Mouse (Mus musculus) hindbrain, embryonic 12.5 days (tissue): Measurements from ENCODE around the gene Bcl9. TPM values are rescaled to one million over a fixed set of nuclear protein-coding genes. Genes with fewer than 3 reads are reported as not detected.

Experiments
- ATAC-seq: fragments of 200-750 bp; cut with Nextera tagmentation; 2 replicates; pipeline ENCODE4 v1.8.0; 2017; ENCODE audit warnings: moderate TSS enrichment; ENCODE audit not compliant: low FRiP score
- H3K27ac ChIP-seq: fragments of 300-500 bp; sonication (generic); 2 replicates; pipeline ENCODE4 v1.5.1; 2016; ENCODE audit warnings: mild to moderate bottlenecking
- H3K27me3 ChIP-seq: fragments of 300-500 bp; sonication (generic); 2 replicates; pipeline ENCODE4 v1.6.1; 2016; ENCODE audit warnings: mild to moderate bottlenecking
- H3K36me3 ChIP-seq: fragments of 300-500 bp; sonication (generic); 2 replicates; pipeline ENCODE4 v1.6.1; 2016; ENCODE audit warnings: mild to moderate bottlenecking
- H3K4me1 ChIP-seq: fragments of 300-500 bp; sonication (generic); 2 replicates; pipeline ENCODE4 v1.6.1; 2016
- H3K4me2 ChIP-seq: fragments of 300-500 bp; sonication (generic); replicated peaks from 2 replicates; pipeline ENCODE4 v1.6.1; 2016; ENCODE audit warnings: mild to moderate bottlenecking
- H3K4me3 ChIP-seq: fragments of 300-500 bp; sonication (generic); 2 replicates; pipeline ENCODE4 v1.5.1; 2016; ENCODE audit warnings: mild to moderate bottlenecking
- H3K9ac ChIP-seq: fragments of 300-500 bp; sonication (generic); 2 replicates; pipeline ENCODE4 v1.6.1; 2016; ENCODE audit warnings: mild to moderate bottlenecking, moderate library complexity
- H3K9me3 ChIP-seq: fragments of 300-500 bp; sonication (generic); replicated peaks from 2 replicates; pipeline ENCODE4 v1.6.1; 2016; ENCODE audit warnings: mild to moderate bottlenecking
- WGBS: fragments of 180-500 bp; shearing (Covaris S2); methylation state at CpG from one replicate; pipeline ENCODE4 v1.1.7; 2016; 5-methylcytosine and 5-hydroxymethylcytosine counted together
- polyA plus RNA-seq: library from polyadenylated mRNA; unstranded; fragments of >200 nt; fragmentation: Nextera tagmentation; extraction: Ambion mirVana; gene quantifications from 2 replicates; pipeline ENCODE4 v1.2.1, GENCODE M21; 2016

Gene Bcl9
- polyA plus RNA-seq, 1 experiment from 2014 or later = 82.3 TPM

- H3K36me3 ChIP-seq = no peaks in the 10 kb centered on the region
- no peaks in the 10 kb centered on the region for H3K27me3 ChIP-seq
- H3K9ac ChIP-seq = no peak overlapping the region
- no peaks in the 10 kb centered on the region for H3K9me3 ChIP-seq
- H3K27ac ChIP-seq = no peak overlapping the region
- H3K4me1 ChIP-seq = peaks cover 12% of the 10 kb centered on the region
- no peak for ATAC-seq
- 76% methylated on average over 3 of the region's 3 CpGs for WGBS
- no peak overlapping the region for H3K4me3 ChIP-seq
- no peak overlapping the region for H3K4me2 ChIP-seq
Measured at GRCm38 (mm10) chr3:97317302-97317701, 19.6 kb upstream of the Bcl9 start.

GRCm38 (mm10) chr3:97313431-97313830 is 15.7 kb upstream of the Bcl9 start:
- no peak overlapping the region for H3K9ac ChIP-seq
- 61% methylated on average over 2 of the region's 2 CpGs for WGBS

GRCm38 (mm10) chr3:97311998-97312397 is 14.3 kb upstream of the Bcl9 start:
- H3K36me3 ChIP-seq = no peaks in the 10 kb centered on the region
- H3K4me1 ChIP-seq = peaks cover 35% of the 10 kb centered on the region
- WGBS = 27% methylated on average over 21 of the region's 21 CpGs
- H3K9me3 ChIP-seq = 0 out of 2 replicates have a peak, but pooled peaks cover 5% of the 10 kb centered on the region
- peak overlapping the region; percentile 40 for H3K4me2 ChIP-seq
- H3K9ac ChIP-seq = no peak overlapping the region
- ATAC-seq = peak; percentile 48; the same call in 1 of the 2 replicates
- H3K4me3 ChIP-seq = no peak overlapping the region
- H3K27ac ChIP-seq = peak overlapping the region; percentile 3; the same call in 1 of the 2 replicates
- H3K27me3 ChIP-seq = peaks cover 8% of the 10 kb centered on the region

More at GRCm38 (mm10) chr3:97313431-97313830, 15.7 kb upstream of the Bcl9 start:
- Histone ChIP-seq H3K27ac (no peak overlapping the region), H3K27me3 (peaks cover 6% of the 10 kb centered on the region), H3K4me2 (no peak overlapping the region), H3K4me3 (no peak overlapping the region), H3K36me3 (no peaks in the 10 kb centered on the region), H3K4me1 (peaks cover 29% of the 10 kb centered on the region), H3K9me3 (0 out of 2 replicates have a peak, but pooled peaks cover 5% of the 10 kb centered on the region)
- ATAC-seq = peak; percentile 43; the same call in 1 of the 2 replicates

- no peaks in the 10 kb centered on the region for H3K36me3 ChIP-seq
- H3K27ac ChIP-seq = no peak overlapping the region
- 0 out of 2 replicates have a peak, but pooled peaks cover 6% of the 10 kb centered on the region for H3K9me3 ChIP-seq
- H3K27me3 ChIP-seq = peaks cover 8% of the 10 kb centered on the region
- H3K4me3 ChIP-seq = no peak overlapping the region
- H3K9ac ChIP-seq = peak overlapping the region; percentile 18; the same call in 1 of the 2 replicates
- no peak for ATAC-seq
- H3K4me1 ChIP-seq = peaks cover 35% of the 10 kb centered on the region
- WGBS = 7% methylated on average over 15 of the region's 16 CpGs
- H3K4me2 ChIP-seq = peak overlapping the region; percentile 38
Measured at GRCm38 (mm10) chr3:97309748-97310536, 12.2 kb upstream of the Bcl9 start.

GRCm38 (mm10) chr3:97308440-97308839 is 10.7 kb upstream of the Bcl9 start:
- H3K4me2 ChIP-seq = no peak overlapping the region
- no peak overlapping the region for H3K27ac ChIP-seq
- H3K36me3 ChIP-seq = no peaks in the 10 kb centered on the region
- 35% methylated on average over 2 of the region's 2 CpGs for WGBS
- 0 out of 2 replicates have a peak, but pooled peaks cover 9% of the 10 kb centered on the region for H3K9me3 ChIP-seq
- H3K9ac ChIP-seq = no peak overlapping the region
- peaks cover 8% of the 10 kb centered on the region for H3K27me3 ChIP-seq
- ATAC-seq = peak; percentile 35; the same call in 1 of the 2 replicates
- no peak overlapping the region for H3K4me3 ChIP-seq
- peaks cover 33% of the 10 kb centered on the region for H3K4me1 ChIP-seq

- Histone ChIP-seq H3K36me3 (no peaks in the 10 kb centered on the region), H3K27ac (no peak overlapping the region), H3K27me3 (peaks cover 8% of the 10 kb centered on the region), H3K4me1 (peaks cover 19% of the 10 kb centered on the region), H3K9me3 (0 out of 2 replicates have a peak, but pooled peaks cover 7% of the 10 kb centered on the region), H3K4me3 (no peak overlapping the region), H3K4me2 (no peak overlapping the region), H3K9ac (no peak overlapping the region)
- ATAC-seq = no peak
- 71% methylated on average over 4 of the region's 4 CpGs for WGBS
Measured at GRCm38 (mm10) chr3:97305907-97306306, 8.2 kb upstream of the Bcl9 start.

- no peaks in the 10 kb centered on the region for H3K36me3 ChIP-seq
- no peak overlapping the region for H3K4me3 ChIP-seq
- WGBS = 58% methylated on average over 7 of the region's 7 CpGs
- peaks cover 12% of the 10 kb centered on the region for H3K4me1 ChIP-seq
- no peak overlapping the region for H3K27ac ChIP-seq
- H3K4me2 ChIP-seq = no peak overlapping the region
- no peak for ATAC-seq
- H3K9ac ChIP-seq = no peak overlapping the region
- H3K27me3 ChIP-seq = no peaks in the 10 kb centered on the region
- 0 out of 2 replicates have a peak, but pooled peaks cover 4% of the 10 kb centered on the region for H3K9me3 ChIP-seq
Measured at GRCm38 (mm10) chr3:97301586-97301985, 3.9 kb upstream of the Bcl9 start.

GRCm38 (mm10) chr3:97300370-97300769 is 2.7 kb upstream of the Bcl9 start:
- peaks cover 21% of the 10 kb centered on the region for H3K4me1 ChIP-seq
- H3K4me2 ChIP-seq = no peak overlapping the region
- H3K9me3 ChIP-seq = 0 out of 2 replicates have a peak, but pooled peaks cover 4% of the 10 kb centered on the region
- no peaks in the 10 kb centered on the region for H3K36me3 ChIP-seq
- H3K27ac ChIP-seq = no peak overlapping the region
- no peak overlapping the region for H3K4me3 ChIP-seq
- no peak overlapping the region for H3K9ac ChIP-seq
- ATAC-seq = no peak
- 93% methylated on average over 7 of the region's 7 CpGs for WGBS
- H3K27me3 ChIP-seq = no peaks in the 10 kb centered on the region

- no peaks in the 10 kb centered on the region for H3K36me3 ChIP-seq
- no peak overlapping the region for H3K9ac ChIP-seq
- H3K4me3 ChIP-seq = no peak overlapping the region
- no peak for ATAC-seq
- no peaks in the 10 kb centered on the region for H3K27me3 ChIP-seq
- H3K27ac ChIP-seq = no peak overlapping the region
- H3K4me2 ChIP-seq = no peak overlapping the region
- peaks cover 25% of the 10 kb centered on the region for H3K4me1 ChIP-seq
- H3K9me3 ChIP-seq = 0 out of 2 replicates have a peak, but pooled peaks cover 2% of the 10 kb centered on the region
Measured at GRCm38 (mm10) chr3:97299885-97300284, 2.2 kb upstream of the Bcl9 start.

GRCm38 (mm10) chr3:97298856-97299465 is 1.2 kb upstream of the Bcl9 start:
- Histone ChIP-seq H3K9ac (0 out of 2 replicates have a peak overlapping the region, but pooled peaks have one; percentile 18), H3K36me3 (no peaks in the 10 kb centered on the region), H3K4me3 (no peak overlapping the region), H3K27me3 (no peaks in the 10 kb centered on the region), H3K4me1 (peaks cover 28% of the 10 kb centered on the region), H3K4me2 (peak overlapping the region; percentile 87), H3K9me3 (no peaks in the 10 kb centered on the region), H3K27ac (peak overlapping the region; percentile 98)
- ATAC-seq = no peak
- WGBS = 23% methylated on average over 10 of the region's 10 CpGs

- H3K9ac ChIP-seq = peak overlapping the region; percentile 91
- H3K36me3 ChIP-seq = no peaks in the 10 kb centered on the region
- peak overlapping the region; percentile 87 for H3K4me2 ChIP-seq
- no peaks in the 10 kb centered on the region for H3K27me3 ChIP-seq
- H3K27ac ChIP-seq = peak overlapping the region; percentile 98
- H3K4me3 ChIP-seq = peak overlapping the region; percentile 76
- WGBS = 3% methylated on average over 16 of the region's 16 CpGs
- H3K9me3 ChIP-seq = no peaks in the 10 kb centered on the region
- ATAC-seq = peak; percentile 69
- H3K4me1 ChIP-seq = peaks cover 35% of the 10 kb centered on the region
Measured at GRCm38 (mm10) chr3:97296941-97297552, 670 bp downstream of the Bcl9 start.

- no peak overlapping the region for H3K4me2 ChIP-seq
- 81% methylated on average over 9 of the region's 9 CpGs for WGBS
- H3K4me1 ChIP-seq = peaks cover 38% of the 10 kb centered on the region
- H3K27ac ChIP-seq = no peak overlapping the region
- H3K27me3 ChIP-seq = no peaks in the 10 kb centered on the region
- H3K9ac ChIP-seq = no peak overlapping the region
- no peaks in the 10 kb centered on the region for H3K36me3 ChIP-seq
- no peak overlapping the region for H3K4me3 ChIP-seq
- no peak for ATAC-seq
- no peaks in the 10 kb centered on the region for H3K9me3 ChIP-seq
Measured at GRCm38 (mm10) chr3:97294334-97294733, 3.4 kb downstream of the Bcl9 start.
